Mouse (Mus musculus): ENCODE results near the gene Csad.
"Not testable (repeated sequence)": the region's sequence is repeated elsewhere in the genome, so short reads cannot be mapped to it uniquely, and the experiment has no call there.

Gene Csad

GRCm38 (mm10) chr15:102163900-102164693, 40.4 kb downstream of the Csad start:
- DNase-seq (ENCODE audit: low spot score in 2 of 2): no peak

GRCm38 (mm10) chr15:102160415-102161060, 44.0 kb downstream of the Csad start:
- DNase-seq (ENCODE audit: low spot score in 2 of 2): no peak

- DNase-seq (ENCODE audit: low spot score in 2 of 2): no peak
Observed at GRCm38 (mm10) chr15:102156836-102157235, 47.7 kb downstream of the Csad start.

GRCm38 (mm10) chr15:102155006-102155405, 49.5 kb downstream of the Csad start:
- not testable (repeated sequence) for DNase-seq (ENCODE audit: low spot score in 2 of 2)

- no peak for DNase-seq (ENCODE audit: low spot score in 2 of 2)
Observed at GRCm38 (mm10) chr15:102152646-102153045, 51.9 kb downstream of the Csad start.

- peak in 1 of 2 experiments; percentile 43 for DNase-seq (ENCODE audit: low spot score in 2 of 2)
Observed at GRCm38 (mm10) chr15:102150301-102151135, 54.0 kb downstream of the Csad start, which contains the start of gene Soat2. Soat2 (plus strand) TSS chr15:102150526.

- no peak for DNase-seq (ENCODE audit: low spot score in 2 of 2)
Observed at GRCm38 (mm10) chr15:102149561-102149960, 55.0 kb downstream of the Csad start.

GRCm38 (mm10) chr15:102147674-102148402, 56.7 kb downstream of the Csad start:
- DNase-seq (ENCODE audit: low spot score in 2 of 2): no peak

GRCm38 (mm10) chr15:102146882-102147281, 57.6 kb downstream of the Csad start:
- peak in 1 of 2 experiments; percentile 31 for DNase-seq (ENCODE audit: low spot score in 2 of 2)

GRCm38 (mm10) chr15:102146089-102146488, 58.4 kb downstream of the Csad start:
- no peak for DNase-seq (ENCODE audit: low spot score in 2 of 2)

- DNase-seq (ENCODE audit: low spot score in 2 of 2): no peak
Observed at GRCm38 (mm10) chr15:102145330-102145729, 59.2 kb downstream of the Csad start.

- DNase-seq (ENCODE audit: low spot score in 2 of 2): no peak
Observed at GRCm38 (mm10) chr15:102144726-102145125, 59.8 kb downstream of the Csad start.

GRCm38 (mm10) chr15:102144274-102144711, 60.2 kb downstream of the Csad start, which contains the start of gene Igfbp6:
Igfbp6 (plus strand) TSS chr15:102144362.
- no peak for DNase-seq (ENCODE audit: low spot score in 2 of 2)

- no peak for DNase-seq (ENCODE audit: low spot score in 2 of 2)
Observed at GRCm38 (mm10) chr15:102142914-102143912, 61.3 kb downstream of the Csad start.

GRCm38 (mm10) chr15:102141120-102141519, 63.4 kb downstream of the Csad start:
- no peak for DNase-seq (ENCODE audit: low spot score in 2 of 2)

- peak; percentile 96 to 97 for DNase-seq (ENCODE audit: low spot score in 2 of 2)
Observed at GRCm38 (mm10) chr15:102136129-102136758, 68.3 kb downstream of the Csad start, which contains the start of gene Spryd3. Spryd3 (minus strand) TSS chr15:102136234.

GRCm38 (mm10) chr15:102135522-102136128, 68.9 kb downstream of the Csad start:
- DNase-seq (ENCODE audit: low spot score in 2 of 2): no peak

GRCm38 (mm10) chr15:102134709-102135108, 69.8 kb downstream of the Csad start:
- no peak for DNase-seq (ENCODE audit: low spot score in 2 of 2)

GRCm38 (mm10) chr15:102133314-102133713, 71.2 kb downstream of the Csad start:
- DNase-seq (ENCODE audit: low spot score in 2 of 2): no peak

Measured in spleen, postnatal 36 days (tissue).